32 mouse cellular contexts compared by ENCODE assay signal in genomic region chr3:140969892-140970880, GRCm38 (mm10).
A peak's percentile ranks its signal among the peaks of the same experiment; 100 is the strongest.
DNase-seq lines count a peak whose midpoint lies in the region; ATAC-seq and TF ChIP-seq lines count a peak whose summit lies in the region.
"Had no signal": no experiment of that assay in that cellular context is flagged by ENCODE, and none has a peak within 500 bp of the region (broad histone marks: within the 10 kb centered on the region; RNA-seq: fewer than 3 reads in every experiment).

No protein-coding gene starts in this region.

- no peaks in the 10 kb centered on the region for H3K4me1 ChIP-seq in hindbrain, embryonic 12.5 days
- H3K4me1 ChIP-seq: embryonic facial prominence, embryonic 10.5 days; embryonic facial prominence, embryonic 15.5 days; forebrain, embryonic 13.5 days; hindbrain, embryonic 15.5 days; kidney, embryonic 15.5 days; limb, embryonic 10.5 days; limb, embryonic 15.5 days; liver, embryonic 13.5 days; midbrain, embryonic 10.5 days; neural tube, embryonic 12.5 days had no signal

- H3K9me3 ChIP-seq in hindbrain, embryonic 12.5 days (replicated peaks): no peaks in the 10 kb centered on the region
- H3K9me3 ChIP-seq: embryonic facial prominence, embryonic 10.5 days; embryonic facial prominence, embryonic 15.5 days; forebrain, embryonic 13.5 days; heart, embryonic 12.5 days; hindbrain, embryonic 15.5 days; kidney, embryonic 15.5 days; limb, embryonic 10.5 days; limb, embryonic 15.5 days; liver, embryonic 13.5 days; midbrain, embryonic 10.5 days; neural tube, embryonic 12.5 days had no signal

- no peaks in the 10 kb centered on the region for H3K27me3 ChIP-seq in hindbrain, embryonic 12.5 days
- H3K27me3 ChIP-seq: embryonic facial prominence, embryonic 15.5 days; forebrain, embryonic 13.5 days; heart, embryonic 12.5 days; hindbrain, embryonic 15.5 days; kidney, embryonic 15.5 days; limb, embryonic 15.5 days; liver, embryonic 13.5 days; neural tube, embryonic 12.5 days had no signal

- H3K4me2 ChIP-seq in hindbrain, embryonic 12.5 days (replicated peaks): no peak overlapping the region
- H3K4me2 ChIP-seq: embryonic facial prominence, embryonic 15.5 days; forebrain, embryonic 13.5 days; heart, embryonic 12.5 days; hindbrain, embryonic 15.5 days; kidney, embryonic 15.5 days; limb, embryonic 15.5 days; liver, embryonic 13.5 days; neural tube, embryonic 12.5 days had no signal

- WGBS in hindbrain, embryonic 12.5 days: 88% methylated on average over 3 of the region's 3 CpGs

- H3K27ac ChIP-seq in hindbrain, embryonic 12.5 days: no peak overlapping the region
- H3K27ac ChIP-seq: embryonic facial prominence, embryonic 10.5 days; embryonic facial prominence, embryonic 15.5 days; forebrain, embryonic 13.5 days; hindbrain, embryonic 15.5 days; kidney, embryonic 15.5 days; limb, embryonic 10.5 days; limb, embryonic 15.5 days; liver, embryonic 13.5 days; midbrain, embryonic 10.5 days; neural tube, embryonic 12.5 days; stomach, postnatal 0 days had no signal

- peak; percentile 48 for DNase-seq in Muller cell, postnatal 12 days (ENCODE audit: inconsistent ontology term)
- DNase-seq in brain, embryonic 14.5 days (ENCODE audit: low read depth): peak; percentile 3
- DNase-seq in cerebellum, adult 8-10 months: peak; percentile 80
- DNase-seq in cerebellum, postnatal 25 days: peak; percentile 69 to 79
- no peak for DNase-seq in lung, postnatal 36 days
- no peak for DNase-seq in lung, postnatal 4 days
- DNase-seq: adrenal gland, adult 8-10 months; B cell, adult 2 months; gastrocnemius, postnatal 10 days; heart, postnatal 4 days; kidney, adult 18-20 months; kidney, postnatal 25 days; liver, embryonic 13.5 days; lung, adult 2 months; lung, postnatal 10 days; right cerebral cortex, postnatal 4 days; thymus, adult 18-20 months; thymus, postnatal 25 days had no signal

- H3K9ac ChIP-seq in hindbrain, embryonic 12.5 days: no peak overlapping the region
- H3K9ac ChIP-seq: embryonic facial prominence, embryonic 15.5 days; forebrain, embryonic 13.5 days; heart, embryonic 12.5 days; hindbrain, embryonic 15.5 days; kidney, embryonic 15.5 days; limb, embryonic 15.5 days; liver, embryonic 13.5 days; neural tube, embryonic 12.5 days had no signal

- H3K36me3 ChIP-seq in hindbrain, embryonic 12.5 days: no peaks in the 10 kb centered on the region
- H3K36me3 ChIP-seq: embryonic facial prominence, embryonic 10.5 days; embryonic facial prominence, embryonic 15.5 days; heart, embryonic 12.5 days; hindbrain, embryonic 15.5 days; kidney, embryonic 15.5 days; limb, embryonic 10.5 days; limb, embryonic 15.5 days; liver, embryonic 13.5 days; midbrain, embryonic 10.5 days; neural tube, embryonic 12.5 days had no signal

- no peak for TF ChIP-seq CTCF in brain, embryonic 14.5 days (IDR thresholded peaks at IDR 0.05; ENCODE audit: borderline replicate concordance, extremely low read depth, insufficient read depth, insufficient read length)

- H3K4me3 ChIP-seq in hindbrain, embryonic 12.5 days: no peak overlapping the region
- H3K4me3 ChIP-seq: embryonic facial prominence, embryonic 10.5 days; embryonic facial prominence, embryonic 15.5 days; forebrain, embryonic 13.5 days; heart, embryonic 12.5 days; hindbrain, embryonic 15.5 days; kidney, embryonic 15.5 days; limb, embryonic 10.5 days; limb, embryonic 15.5 days; liver, embryonic 13.5 days; midbrain, embryonic 10.5 days; myocyte; neural tube, embryonic 12.5 days had no signal

- no peak for TF ChIP-seq POLR2A in brain, embryonic 14.5 days (IDR thresholded peaks at IDR 0.05; ENCODE audit: borderline replicate concordance, extremely low read depth, insufficient read depth, insufficient read length, poor library complexity, severe bottlenecking)

- no peak for ATAC-seq in hindbrain, embryonic 12.5 days (ENCODE audit: low FRiP score)
- ATAC-seq: forebrain, embryonic 13.5 days; midbrain, embryonic 16.5 days had no signal

Comparison
In these comparisons a context has a peak if more than half of its experiments do, and no peak if none do; other contexts are left out.
1. DNase-seq: peak in Muller cell, postnatal 12 days (single experiment), brain, embryonic 14.5 days (single experiment), cerebellum, adult 8-10 months (single experiment) and cerebellum, postnatal 25 days (2 of 2); none in lung, postnatal 36 days (single experiment) and lung, postnatal 4 days (0 of 2).